Mouse (Mus musculus): ENCODE measurements around the gene Kat14.
"Not testable (repeated sequence)": the region's sequence is repeated elsewhere in the genome, so short reads cannot be mapped to it uniquely, and the experiment has no call there.

Gene Kat14

GRCm38 (mm10) chr2:144368400-144369019 lies at the start of gene Kat14, which contains the start of gene Pet117:
Gene Kat14 (plus strand): TSS chr2:144368983.
Gene Pet117 (plus strand): TSS chr2:144368996.
- DNase-seq, result peak; percentile 92

- no peak for DNase-seq
Observed at GRCm38 (mm10) chr2:144324218-144324617, 44.6 kb upstream of the Kat14 start.

DNA sequence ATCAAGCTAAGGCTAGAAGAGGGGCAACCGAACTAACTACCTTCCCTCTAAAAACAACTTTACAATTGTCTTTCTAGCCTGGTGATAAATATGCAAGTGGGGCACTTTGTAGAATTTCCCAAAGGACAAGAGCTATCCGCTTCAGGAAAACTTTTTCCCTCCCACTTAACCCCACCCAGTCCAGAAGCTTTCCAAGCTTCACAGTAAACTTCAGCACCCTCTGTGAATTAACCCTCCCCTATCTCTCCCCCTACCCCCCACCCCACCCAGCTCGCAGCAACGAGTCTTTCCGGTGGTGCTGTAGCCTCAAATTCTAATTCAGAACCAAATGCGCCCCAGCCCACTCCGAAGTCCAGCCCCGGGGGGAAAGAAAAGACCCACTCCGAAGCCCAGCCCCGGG lies 39.3 kb upstream of the Kat14 start:
- no peak for DNase-seq

DNA sequence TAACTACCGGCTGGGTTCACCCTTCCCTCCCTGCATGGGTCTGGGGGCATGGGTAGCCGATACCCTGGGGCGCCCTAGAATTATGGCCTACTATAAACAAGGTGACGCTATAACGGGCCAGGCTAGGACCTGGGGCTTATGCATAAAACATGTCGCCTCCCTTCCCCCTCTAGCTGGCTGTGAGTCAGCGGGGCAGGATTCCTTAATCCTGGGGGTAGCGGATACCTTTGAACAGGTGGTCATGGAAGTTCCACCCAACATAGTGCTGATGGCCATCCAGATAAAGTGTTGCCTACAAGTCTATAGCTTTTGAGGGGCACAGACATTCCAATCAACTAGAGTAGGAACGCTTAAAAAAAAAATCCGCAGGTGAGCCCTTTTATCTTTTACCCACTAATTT lies 38.8 kb upstream of the Kat14 start:
- no peak for DNase-seq

- DNase-seq, result peak; percentile 33
Observed at GRCm38 (mm10) chr2:144330352-144330959, 38.3 kb upstream of the Kat14 start.

- DNase-seq, result no peak
Observed at GRCm38 (mm10) chr2:144330960-144331371, 37.8 kb upstream of the Kat14 start.

DNA sequence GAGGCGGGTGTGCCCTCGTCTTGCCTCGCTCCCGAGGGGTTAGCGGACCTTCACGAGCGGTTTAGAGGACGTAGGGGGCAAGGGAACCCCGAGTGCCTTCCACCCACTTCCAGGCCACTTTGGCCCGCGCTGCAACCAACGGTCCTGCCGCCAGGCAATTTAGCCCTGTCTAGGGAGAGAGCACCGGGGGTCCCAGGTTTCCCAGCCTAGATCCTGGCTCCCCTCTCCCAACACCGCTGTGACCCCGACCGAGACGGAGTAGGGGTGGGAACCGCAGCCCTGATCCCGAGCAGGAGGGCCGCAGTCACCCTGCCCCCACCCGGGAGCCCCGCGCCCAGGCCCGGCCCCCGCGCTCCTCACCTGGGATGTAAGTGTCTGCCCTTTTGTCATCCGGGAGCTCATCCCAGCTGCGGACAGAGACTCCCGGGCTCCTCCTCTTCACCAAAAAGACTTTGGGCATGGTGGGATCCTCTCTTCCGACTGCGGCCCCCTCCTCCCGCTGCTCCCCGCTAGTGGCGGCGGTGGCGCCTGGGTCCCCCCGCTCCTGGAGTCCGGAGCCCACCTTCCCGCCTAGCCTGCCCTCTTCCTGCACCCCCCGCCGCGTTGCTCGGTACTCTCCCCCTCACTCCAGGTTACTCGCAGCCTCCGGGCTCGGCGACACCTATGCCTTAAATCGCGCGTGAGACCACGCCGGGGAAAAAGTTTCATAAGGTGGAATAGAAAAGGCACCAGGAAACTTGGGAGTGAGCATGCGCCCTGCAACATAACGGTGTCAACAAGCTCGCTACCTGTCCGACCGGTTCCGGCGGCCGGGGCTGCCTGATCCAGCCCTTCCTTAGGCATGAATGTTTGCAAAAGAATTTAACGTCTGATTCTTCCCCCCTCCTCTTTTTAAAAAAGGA lies 37.1 kb upstream of the Kat14 start, which contains the start of gene Ovol2:
Gene Ovol2, minus strand, starts transcription at position 746 of the 902 bp plus-strand sequence.
- peak; percentile 19 for DNase-seq

GRCm38 (mm10) chr2:144332486-144332885 lies 36.3 kb upstream of the Kat14 start:
- DNase-seq, result no peak

GRCm38 (mm10) chr2:144333138-144333842 lies 35.5 kb upstream of the Kat14 start:
- DNase-seq, result peak; percentile 40

DNA sequence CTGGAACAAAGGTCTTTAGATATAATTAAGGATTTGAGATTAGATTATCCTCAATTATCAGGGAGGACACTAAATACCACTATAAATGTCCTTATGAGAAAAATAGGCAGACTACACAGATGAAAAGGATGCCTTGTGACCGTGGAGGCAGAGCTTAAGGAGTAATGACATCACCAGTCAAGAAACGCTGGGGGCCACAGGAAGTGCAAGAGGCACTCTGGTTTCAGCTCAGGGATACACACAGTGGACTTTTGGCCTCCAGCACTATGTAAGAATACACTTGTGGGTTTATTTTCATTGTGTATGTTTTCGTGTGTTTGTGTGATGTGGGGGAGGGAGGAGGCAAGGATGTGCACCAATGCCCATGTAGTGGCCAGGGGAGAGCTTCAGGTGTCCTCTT lies 31.6 kb upstream of the Kat14 start:
- no peak for DNase-seq

DNA sequence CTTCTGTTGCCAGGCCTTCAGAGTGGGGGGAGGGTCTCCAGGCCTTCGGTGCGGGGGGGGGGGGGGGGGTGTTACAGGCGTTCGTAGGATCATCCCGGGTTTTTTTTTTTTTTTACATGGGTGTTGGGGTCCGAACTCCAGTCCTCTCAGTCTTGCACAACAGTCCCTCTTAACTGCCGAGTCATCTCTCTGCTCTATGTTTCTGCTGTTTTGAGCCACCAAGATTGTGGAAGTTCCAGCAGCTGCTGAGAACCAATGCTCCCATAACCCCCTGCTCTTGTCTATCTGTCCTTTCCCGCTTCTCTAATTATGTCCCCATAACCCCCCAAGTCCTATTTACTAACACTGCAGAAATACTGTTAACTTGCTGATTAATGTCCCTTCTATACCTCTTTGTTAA lies 31.1 kb upstream of the Kat14 start:
- no peak for DNase-seq

DNA sequence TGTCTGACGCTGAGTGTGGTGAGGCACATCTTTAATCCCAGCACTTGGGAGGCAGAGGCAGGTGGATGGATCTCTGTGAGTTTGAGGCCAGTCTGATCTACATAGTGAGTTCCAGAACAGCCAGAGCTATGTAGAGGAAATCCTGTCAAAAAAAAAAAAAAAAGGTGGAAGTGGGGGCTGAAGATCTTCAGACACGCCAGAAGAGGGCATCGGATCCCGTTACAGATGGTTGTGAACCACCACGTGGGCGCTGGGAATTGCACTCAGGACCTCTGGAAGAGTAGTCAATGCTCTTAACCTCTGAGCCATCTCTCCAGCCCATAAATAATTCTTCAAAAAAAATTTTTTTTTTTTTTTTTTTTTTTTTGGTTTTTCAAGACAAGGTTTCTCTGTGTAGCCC lies 30.6 kb upstream of the Kat14 start:
- not testable (repeated sequence) for DNase-seq

- no peak for DNase-seq
Observed at GRCm38 (mm10) chr2:144343158-144343557, 25.6 kb upstream of the Kat14 start.

GRCm38 (mm10) chr2:144348525-144348924 lies 20.3 kb upstream of the Kat14 start:
- no peak for DNase-seq

- peak; percentile 19 for DNase-seq
Observed at GRCm38 (mm10) chr2:144352843-144353242, 15.9 kb upstream of the Kat14 start.

DNA sequence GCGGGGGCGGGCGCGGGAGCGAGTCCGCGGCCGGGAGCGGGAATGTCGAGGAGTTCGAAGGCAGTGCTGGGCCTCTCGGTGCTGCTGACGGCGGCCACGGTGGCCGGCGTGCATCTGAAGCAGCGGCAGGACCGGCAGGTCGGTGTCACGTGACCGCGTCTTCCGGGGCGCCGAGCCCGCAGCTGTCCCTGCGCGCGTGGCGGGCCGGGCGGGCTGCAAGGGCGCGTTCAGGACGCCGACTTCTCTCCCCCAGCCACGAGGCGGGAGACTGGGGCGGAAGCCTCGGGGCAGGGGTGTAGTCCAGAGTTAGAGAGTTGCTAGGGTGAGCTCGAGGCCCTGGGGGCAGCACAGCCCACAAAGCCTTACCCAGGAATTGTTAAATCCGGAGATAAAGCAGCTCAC lies 238 bp downstream of the Kat14 start:
- peak; percentile 88 for DNase-seq

DNA sequence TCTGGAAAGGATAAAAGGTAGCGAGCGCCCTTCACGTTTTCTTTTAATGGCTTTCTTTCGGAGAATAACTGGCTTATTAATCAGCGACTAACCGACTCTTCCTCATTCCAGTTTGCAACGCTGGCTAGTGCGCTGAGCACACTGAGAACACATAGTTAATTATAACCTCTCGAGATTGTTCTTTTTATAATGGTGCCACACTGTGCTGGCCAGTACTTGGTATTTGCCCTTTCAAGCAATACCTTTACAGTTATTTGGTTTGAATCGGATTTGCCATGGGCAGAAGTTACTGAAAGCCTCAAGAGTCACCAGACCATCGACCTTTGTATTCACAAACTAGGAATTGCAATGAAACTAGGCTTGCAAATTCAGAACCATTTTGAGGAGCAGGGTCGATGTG lies 728 bp downstream of the Kat14 start:
- DNase-seq, result no peak

DNA sequence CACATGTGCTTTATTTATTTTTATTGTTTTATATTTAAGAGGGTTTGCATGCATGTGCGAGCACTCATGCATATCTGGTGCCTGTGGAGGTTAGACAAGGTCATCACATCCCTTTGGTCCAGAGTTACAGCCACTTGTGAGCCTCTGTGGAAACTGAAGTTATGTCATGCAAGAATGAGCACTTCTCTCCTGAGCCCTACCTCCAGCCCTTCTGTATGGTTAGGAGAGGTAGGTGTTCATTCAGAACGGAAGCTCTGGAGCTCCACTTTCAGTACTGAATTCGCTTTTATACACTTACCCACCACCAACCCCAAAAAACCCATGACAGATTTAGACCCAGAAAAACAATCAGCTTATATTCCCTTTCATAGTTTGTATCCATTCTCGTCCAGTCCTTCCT lies 2.8 kb downstream of the Kat14 start:
- DNase-seq, result no peak

DNA sequence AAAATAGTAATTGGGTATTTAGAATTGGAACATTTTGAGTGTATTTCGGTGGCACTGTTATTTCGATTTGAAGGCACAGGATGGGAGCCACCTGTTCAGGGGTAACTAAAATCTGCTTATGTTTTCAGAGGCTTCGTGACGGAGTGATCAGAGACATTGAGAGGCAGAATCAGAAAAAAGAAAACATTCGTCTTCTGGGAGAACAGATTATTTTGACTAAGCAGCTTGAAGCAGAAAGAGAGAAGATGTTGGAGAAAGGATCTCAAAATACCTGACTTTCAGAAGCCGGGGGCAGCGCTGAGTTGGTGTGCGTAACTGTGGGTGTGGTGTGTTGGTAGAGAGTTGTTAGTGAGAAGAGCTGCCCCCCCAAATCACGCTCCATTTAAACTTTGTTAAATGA lies 4.3 kb downstream of the Kat14 start:
- DNase-seq, result no peak

DNA sequence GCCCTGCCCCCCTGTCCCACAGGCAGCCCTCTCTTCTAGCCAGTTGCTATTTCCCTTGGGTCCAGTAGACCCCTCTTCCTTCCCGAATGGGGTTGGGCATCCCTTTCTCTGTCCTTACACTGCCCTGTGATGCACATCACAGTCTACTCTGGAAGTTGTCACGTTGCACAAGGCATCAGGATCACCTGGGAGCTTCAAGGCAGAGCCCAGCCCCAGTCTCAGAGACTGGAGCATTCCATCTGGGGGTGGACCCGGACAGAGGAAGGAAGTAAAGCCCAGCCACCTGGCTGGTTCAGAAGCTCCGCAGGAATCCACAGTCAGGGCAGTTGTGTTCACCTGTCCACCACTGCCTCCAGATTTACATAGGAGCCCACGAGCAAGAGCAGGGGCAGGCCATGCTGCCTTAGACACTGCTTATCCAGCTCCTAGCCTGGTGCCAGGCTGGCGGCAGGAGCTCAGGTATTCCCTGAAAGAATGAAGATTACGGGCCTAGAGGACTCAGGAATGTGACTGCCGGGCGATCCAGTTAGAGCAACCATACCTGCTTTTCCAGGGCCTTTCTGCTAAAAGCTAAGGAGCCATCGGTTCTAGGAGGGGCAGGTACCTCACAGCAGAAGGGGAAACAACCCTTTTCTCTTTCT lies 6.4 kb downstream of the Kat14 start:
- DNase-seq, result no peak

DNA sequence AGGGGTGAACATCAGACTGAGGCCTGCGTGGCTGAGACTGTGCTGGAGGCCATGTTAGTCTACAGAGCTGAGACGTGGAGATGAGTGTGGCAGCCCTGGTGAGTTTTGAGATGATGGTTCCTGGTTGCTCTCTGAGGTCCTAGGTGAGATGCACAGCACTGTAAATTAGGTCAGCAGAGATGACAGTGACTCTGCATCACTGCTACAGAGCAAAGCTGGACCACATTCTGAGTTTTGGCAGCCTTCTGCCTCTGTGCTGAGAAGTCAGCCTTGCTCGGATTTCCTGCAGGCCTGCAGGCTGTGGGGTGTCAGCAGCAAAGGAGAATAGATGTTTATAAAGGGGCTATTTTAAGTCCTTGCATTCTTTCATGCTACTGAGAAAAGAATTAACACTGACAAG lies 12.5 kb downstream of the Kat14 start:
- DNase-seq, result no peak

DNA sequence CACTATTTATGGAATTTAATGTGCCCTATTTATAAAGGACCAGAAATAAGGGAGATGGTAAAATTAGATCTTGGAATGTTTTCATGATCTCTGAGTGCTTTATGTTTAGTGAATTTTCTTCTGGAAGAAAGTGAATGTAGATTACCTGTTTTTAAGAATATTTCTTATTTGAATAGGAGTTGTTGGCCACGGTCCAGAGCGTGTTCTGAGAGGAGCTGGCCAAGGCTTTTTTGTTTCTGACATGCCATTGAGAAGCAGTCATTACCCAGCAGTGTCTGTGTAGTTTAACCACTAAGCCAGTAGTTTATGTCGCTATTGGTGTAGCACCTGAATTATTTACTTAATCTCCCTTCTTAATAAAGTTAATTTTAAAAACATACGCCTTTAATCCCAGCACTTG lies 13.0 kb downstream of the Kat14 start:
- DNase-seq, result no peak
